Mouse (Mus musculus): ENCODE results near the gene Cyp4f17. TPM values are rescaled to one million over a fixed set of nuclear protein-coding genes. Genes with fewer than 3 reads are reported as not detected.
"Not testable (repeated sequence)": the region's sequence is repeated elsewhere in the genome, so short reads cannot be mapped to it uniquely, and the experiment has no call there.

Cyp4f17 gene
- polyA plus RNA-seq, 1 experiment, result 2.2 TPM

DNA sequence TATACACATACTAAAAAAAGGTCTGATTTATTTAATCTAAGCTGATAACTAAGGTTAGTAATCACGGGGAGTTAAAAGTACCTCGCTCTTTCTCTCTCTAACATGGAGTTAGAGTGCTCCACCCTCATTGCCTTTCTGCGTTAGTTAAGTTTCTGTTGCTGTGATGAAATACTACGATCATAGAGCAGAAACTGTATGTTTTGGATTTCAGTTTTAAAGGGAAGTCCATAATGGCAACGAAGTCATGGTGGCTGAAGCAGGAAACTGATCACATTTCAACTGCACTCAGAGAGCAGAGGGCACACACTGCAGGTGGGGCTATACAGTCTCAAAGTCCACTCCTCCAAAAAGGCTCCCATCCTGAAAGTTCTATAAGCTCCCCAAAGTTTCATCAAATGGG, 17.0 kb downstream of the Cyp4f17 start:
- Histone ChIP-seq H3K4me3 (ENCODE audit: insufficient read depth, low read length) (no peak overlapping the region), H3K4me1 (ENCODE audit: control insufficient read depth, insufficient read depth, low read length) (peaks cover 10% of the 10 kb centered on the region), H3K27ac (ENCODE audit: insufficient read depth, low read depth, low read length) (no peak overlapping the region)
- TF ChIP-seq POLR2A (IDR thresholded peaks at IDR 0.05; ENCODE audit: borderline replicate concordance, low read depth, low read length), result no peak
- no peak for TF ChIP-seq CTCF (IDR thresholded peaks at IDR 0.05; ENCODE audit: low read depth, low read length)

- Histone ChIP-seq H3K27ac (ENCODE audit: insufficient read depth, low read depth, low read length) (no peak overlapping the region), H3K4me1 (ENCODE audit: control insufficient read depth, insufficient read depth, low read length) (peaks cover 15% of the 10 kb centered on the region)
Measured at GRCm38 (mm10) chr17:32523895-32524294, 18.0 kb downstream of the Cyp4f17 start.

GRCm38 (mm10) chr17:32526341-32526740, 20.5 kb downstream of the Cyp4f17 start:
- not testable (repeated sequence) for H3K4me3 ChIP-seq (ENCODE audit: insufficient read depth, low read length); H3K4me1 ChIP-seq (ENCODE audit: control insufficient read depth, insufficient read depth, low read length); H3K27ac ChIP-seq (ENCODE audit: insufficient read depth, low read depth, low read length)

More at GRCm38 (mm10) chr17:32523895-32524294, 18.0 kb downstream of the Cyp4f17 start:
- no peak for TF ChIP-seq CTCF (IDR thresholded peaks at IDR 0.05; ENCODE audit: low read depth, low read length)
- TF ChIP-seq POLR2A (IDR thresholded peaks at IDR 0.05; ENCODE audit: borderline replicate concordance, low read depth, low read length), result no peak
- peak overlapping the region; percentile 51 for H3K4me3 ChIP-seq (ENCODE audit: insufficient read depth, low read length)

GRCm38 (mm10) chr17:32527748-32528147, 21.9 kb downstream of the Cyp4f17 start:
- Histone ChIP-seq H3K4me1 (ENCODE audit: control insufficient read depth, insufficient read depth, low read length) (peaks cover 7% of the 10 kb centered on the region; the same call in 1 of the 2 replicates), H3K4me3 (ENCODE audit: insufficient read depth, low read length) (no peak overlapping the region), H3K27ac (ENCODE audit: insufficient read depth, low read depth, low read length) (no peak overlapping the region)
- TF ChIP-seq CTCF (IDR thresholded peaks at IDR 0.05; ENCODE audit: low read depth, low read length) (no peak), POLR2A (IDR thresholded peaks at IDR 0.05; ENCODE audit: borderline replicate concordance, low read depth, low read length) (no peak)

- TF ChIP-seq CTCF (IDR thresholded peaks at IDR 0.05; ENCODE audit: low read depth, low read length), result peak; percentile 77
- TF ChIP-seq POLR2A (IDR thresholded peaks at IDR 0.05; ENCODE audit: borderline replicate concordance, low read depth, low read length), result no peak
- Histone ChIP-seq H3K4me3 (ENCODE audit: insufficient read depth, low read length) (peak overlapping the region; percentile 55), H3K27ac (ENCODE audit: insufficient read depth, low read depth, low read length) (no peak overlapping the region), H3K4me1 (ENCODE audit: control insufficient read depth, insufficient read depth, low read length) (peaks cover 7% of the 10 kb centered on the region)
Measured at GRCm38 (mm10) chr17:32528408-32529337, 22.8 kb downstream of the Cyp4f17 start.

DNA sequence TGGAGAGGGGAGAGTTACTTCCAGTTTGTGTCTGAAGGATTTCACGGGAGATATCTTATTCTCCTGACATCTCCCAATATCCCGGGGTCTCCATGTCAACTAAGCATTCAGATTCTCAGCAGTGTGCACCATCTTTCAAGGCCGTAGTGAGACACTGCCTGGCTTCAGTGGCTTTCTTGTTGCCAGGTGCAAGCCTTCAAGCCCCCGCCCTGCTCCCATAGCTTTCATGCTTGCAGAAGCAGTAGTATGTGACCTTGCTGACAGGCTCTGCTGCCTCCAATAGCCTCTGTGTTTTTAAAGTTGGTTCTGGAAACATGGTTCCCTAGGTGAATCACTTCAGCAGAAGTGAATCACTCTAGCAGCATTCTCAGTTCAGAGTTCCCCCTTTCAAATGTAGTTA, 26.5 kb downstream of the Cyp4f17 start:
- H3K4me3 ChIP-seq (ENCODE audit: insufficient read depth, low read length); H3K27ac ChIP-seq (ENCODE audit: insufficient read depth, low read depth, low read length): not testable (repeated sequence)

DNA sequence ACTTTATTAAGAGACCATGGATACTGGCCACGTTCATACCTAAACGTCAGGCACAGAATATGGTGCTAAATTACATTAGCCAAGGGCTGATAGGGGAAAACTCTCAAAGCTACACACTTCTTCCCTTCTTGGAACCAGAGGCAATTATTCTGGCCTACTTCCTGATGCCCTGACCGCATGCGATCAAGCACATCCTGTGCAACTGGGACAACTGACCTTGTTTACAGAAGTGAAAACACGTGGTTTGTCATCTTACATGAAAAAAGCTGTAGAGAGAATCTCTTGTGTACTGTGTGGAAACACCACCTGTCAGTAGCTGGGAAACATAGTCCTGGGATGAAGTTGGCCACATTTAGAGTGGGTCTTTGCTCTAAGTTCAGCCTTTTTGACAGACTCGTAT, 28.2 kb downstream of the Cyp4f17 start:
- H3K4me1 ChIP-seq (ENCODE audit: control insufficient read depth, insufficient read depth, low read length), result peaks cover 16% of the 10 kb centered on the region
- no peak overlapping the region for H3K4me3 ChIP-seq (ENCODE audit: insufficient read depth, low read length)
- TF ChIP-seq POLR2A (IDR thresholded peaks at IDR 0.05; ENCODE audit: borderline replicate concordance, low read depth, low read length) (no peak), CTCF (IDR thresholded peaks at IDR 0.05; ENCODE audit: low read depth, low read length) (no peak)
- no peak overlapping the region for H3K27ac ChIP-seq (ENCODE audit: insufficient read depth, low read depth, low read length)

More for the DNA sequence above, 26.5 kb downstream of the Cyp4f17 start:
- peaks cover 16% of the 10 kb centered on the region for H3K4me1 ChIP-seq (ENCODE audit: control insufficient read depth, insufficient read depth, low read length)

DNA sequence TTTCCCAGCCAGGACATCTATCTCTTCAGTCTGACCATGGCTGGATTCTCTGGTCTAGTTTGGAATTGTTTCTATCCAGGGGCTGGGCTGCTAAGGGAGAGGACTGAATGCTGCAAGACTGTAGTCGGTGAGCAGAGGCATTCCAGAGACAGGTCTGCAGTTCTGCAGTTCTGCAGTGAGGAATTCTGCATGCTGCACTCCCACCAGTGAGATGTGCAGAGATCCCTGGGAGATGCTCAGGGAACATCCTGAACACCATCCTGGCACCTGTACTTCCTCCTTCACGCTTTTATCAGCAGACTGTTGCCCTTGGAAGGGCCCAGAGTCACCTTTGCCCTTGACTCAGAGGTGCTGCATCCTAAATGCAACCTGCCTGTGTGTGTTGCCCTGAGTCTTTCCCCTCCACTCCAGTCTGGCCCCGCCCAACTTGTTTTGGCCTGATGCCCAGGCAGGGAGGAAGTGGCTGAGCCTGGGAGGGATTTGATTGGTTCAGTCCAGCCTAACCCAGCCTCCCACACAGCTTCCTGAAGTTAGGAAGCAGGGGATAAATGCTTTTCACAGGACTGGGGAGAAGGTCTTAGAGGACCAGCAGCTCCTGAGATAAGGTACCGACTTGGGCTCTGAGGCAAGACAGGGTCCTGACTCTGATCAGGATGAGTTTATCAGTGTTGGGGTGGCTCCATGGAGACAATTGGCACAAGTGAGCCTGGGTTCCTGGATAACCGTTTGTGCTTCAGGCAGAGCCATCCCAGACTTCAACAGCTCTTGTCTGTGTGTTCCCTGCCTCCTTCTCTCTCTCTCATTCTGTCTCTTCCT, 30.4 kb downstream of the Cyp4f17 start, which contains the start of gene Cyp4f16:
Gene Cyp4f16, plus strand, starts transcription at position 508 of the 816 bp plus-strand sequence.
- Histone ChIP-seq H3K4me3 (ENCODE audit: insufficient read depth, low read length) (peak within 1 kb of the TSS; percentile 69), H3K27ac (ENCODE audit: insufficient read depth, low read depth, low read length) (0 out of 2 replicates have a peak within 1 kb of the TSS, but pooled peaks have one; percentile 17), H3K4me1 (ENCODE audit: control insufficient read depth, insufficient read depth, low read length) (peaks cover 19% of the 10 kb centered on the region)
- peak; percentile 32; the same call in 1 of the 2 replicates for TF ChIP-seq POLR2A (IDR thresholded peaks at IDR 0.05; ENCODE audit: borderline replicate concordance, low read depth, low read length)

GRCm38 (mm10) chr17:32536867-32537250, 31.0 kb downstream of the Cyp4f17 start:
- 0 out of 2 replicates have a peak overlapping the region, but pooled peaks have one; percentile 17 for H3K27ac ChIP-seq (ENCODE audit: insufficient read depth, low read depth, low read length)

GRCm38 (mm10) chr17:32544792-32545191, 38.9 kb downstream of the Cyp4f17 start:
- H3K27ac ChIP-seq (ENCODE audit: insufficient read depth, low read depth, low read length); H3K4me3 ChIP-seq (ENCODE audit: insufficient read depth, low read length): not testable (repeated sequence)
- H3K4me1 ChIP-seq (ENCODE audit: control insufficient read depth, insufficient read depth, low read length), result peaks cover 18% of the 10 kb centered on the region

More at GRCm38 (mm10) chr17:32536867-32537250, 31.0 kb downstream of the Cyp4f17 start:
- TF ChIP-seq CTCF (IDR thresholded peaks at IDR 0.05; ENCODE audit: low read depth, low read length) (no peak), POLR2A (IDR thresholded peaks at IDR 0.05; ENCODE audit: borderline replicate concordance, low read depth, low read length) (no peak)
- peak overlapping the region; percentile 69 for H3K4me3 ChIP-seq (ENCODE audit: insufficient read depth, low read length)
- H3K4me1 ChIP-seq (ENCODE audit: control insufficient read depth, insufficient read depth, low read length), result peaks cover 19% of the 10 kb centered on the region

GRCm38 (mm10) chr17:32550377-32550776, 44.5 kb downstream of the Cyp4f17 start:
- not testable (repeated sequence) for H3K4me3 ChIP-seq (ENCODE audit: insufficient read depth, low read length); H3K27ac ChIP-seq (ENCODE audit: insufficient read depth, low read depth, low read length); H3K4me1 ChIP-seq (ENCODE audit: control insufficient read depth, insufficient read depth, low read length)

Data from bone marrow macrophage, adult 2 months (primary cell).